In genomic region chr7:6851717-6852503, GRCm38 (mm10) we compare ENCODE assay signal across 9 mouse cellular contexts.
A peak's percentile ranks its signal among the peaks of the same experiment; 100 is the strongest.
DNase-seq lines count a peak whose midpoint lies in the region; ATAC-seq and TF ChIP-seq lines count a peak whose summit lies in the region.
"Had no signal": no experiment of that assay in that cellular context is flagged by ENCODE, and none has a peak within 500 bp of the region (broad histone marks: within the 10 kb centered on the region; RNA-seq: fewer than 3 reads in every experiment).

No protein-coding gene starts in this region.

- no peak overlapping the region for H3K27ac ChIP-seq in embryonic facial prominence, embryonic 12.5 days
- H3K27ac ChIP-seq in kidney, postnatal 0 days = no peak overlapping the region
- no peak overlapping the region for H3K27ac ChIP-seq in neural tube, embryonic 14.5 days (ENCODE audit: low read depth, low read length)
- no peak overlapping the region for H3K27ac ChIP-seq in thymus, adult 2 months (ENCODE audit: control insufficient read depth, insufficient read depth, low read length)

- H3K4me3 ChIP-seq in embryonic facial prominence, embryonic 12.5 days = no peak overlapping the region
- H3K4me3 ChIP-seq in kidney, postnatal 0 days (replicated peaks; ENCODE audit: low read depth, low read length) = no peak overlapping the region
- H3K4me3 ChIP-seq in neural tube, embryonic 14.5 days (ENCODE audit: low read depth, low read length) = no peak overlapping the region
- no peak overlapping the region for H3K4me3 ChIP-seq in thymus, adult 2 months (ENCODE audit: control insufficient read depth, insufficient read depth, low read length)

- DNase-seq in left cerebral cortex, postnatal 4 days = peak; percentile 12
- no peak for DNase-seq in left cerebral cortex, postnatal 36 days (ENCODE audit: low spot score in 2 of 2)
- peak; percentile 85 for DNase-seq in kidney, postnatal 0 days (ENCODE audit: low spot score)
- DNase-seq in thymus, adult 2 months = no peak
- DNase-seq in adrenal gland, postnatal 4 days (ENCODE audit: low spot score in 2 of 2) = no peak
- DNase-seq: thymus, postnatal 36 days had no signal

- no peaks in the 10 kb centered on the region for H3K9me3 ChIP-seq in embryonic facial prominence, embryonic 12.5 days
- H3K9me3 ChIP-seq in kidney, postnatal 0 days (replicated peaks; ENCODE audit: low read length) = no peaks in the 10 kb centered on the region
- no peaks in the 10 kb centered on the region for H3K9me3 ChIP-seq in neural tube, embryonic 14.5 days (ENCODE audit: control insufficient read depth, low read length)

- no peaks in the 10 kb centered on the region for H3K27me3 ChIP-seq in embryonic facial prominence, embryonic 12.5 days
- no peaks in the 10 kb centered on the region for H3K27me3 ChIP-seq in kidney, postnatal 0 days (ENCODE audit: insufficient read depth, low read length)
- no peaks in the 10 kb centered on the region for H3K27me3 ChIP-seq in neural tube, embryonic 14.5 days (ENCODE audit: control insufficient read depth, insufficient read depth, low read length)
- no peaks in the 10 kb centered on the region for H3K27me3 ChIP-seq in thymus, adult 2 months (ENCODE audit: control insufficient read depth, insufficient read depth, low read length)

- H3K4me2 ChIP-seq in embryonic facial prominence, embryonic 12.5 days (replicated peaks) = no peak overlapping the region
- no peak overlapping the region for H3K4me2 ChIP-seq in kidney, postnatal 0 days (ENCODE audit: low read length)
- no peak overlapping the region for H3K4me2 ChIP-seq in neural tube, embryonic 14.5 days (ENCODE audit: low read depth, low read length)

- H3K36me3 ChIP-seq in embryonic facial prominence, embryonic 12.5 days = no peaks in the 10 kb centered on the region
- no peaks in the 10 kb centered on the region for H3K36me3 ChIP-seq in kidney, postnatal 0 days (ENCODE audit: insufficient read depth, low read length)
- no peaks in the 10 kb centered on the region for H3K36me3 ChIP-seq in neural tube, embryonic 14.5 days (ENCODE audit: control insufficient read depth, insufficient read depth, low read length)
- no peaks in the 10 kb centered on the region for H3K36me3 ChIP-seq in thymus, adult 2 months (ENCODE audit: control insufficient read depth, insufficient read depth, low read length)

- H3K4me1 ChIP-seq in embryonic facial prominence, embryonic 12.5 days = peaks cover 9% of the 10 kb centered on the region
- H3K4me1 ChIP-seq in kidney, postnatal 0 days (replicated peaks; ENCODE audit: insufficient read depth, low read length) = no peaks in the 10 kb centered on the region; the same call in 1 of the 2 replicates
- peaks cover 5% of the 10 kb centered on the region; the same call in 1 of the 2 replicates for H3K4me1 ChIP-seq in neural tube, embryonic 14.5 days (ENCODE audit: control insufficient read depth, insufficient read depth, low read length)
- no peaks in the 10 kb centered on the region for H3K4me1 ChIP-seq in thymus, adult 2 months (replicated peaks; ENCODE audit: control insufficient read depth, insufficient read depth, low read length)

- intact Hi-C loops in left cerebral cortex, postnatal 4 days (cut with DNase I) = no loop called here
- intact Hi-C loops in left cerebral cortex, postnatal 36 days (cut with DNase I) = no loop called here

- no peak for TF ChIP-seq POLR2A in thymus, adult 2 months (IDR thresholded peaks at IDR 0.05; ENCODE audit: control insufficient read depth, extremely low read depth, insufficient read depth, low read length, poor library complexity)

- ATAC-seq in embryonic facial prominence, embryonic 12.5 days (ENCODE audit: insufficient number of reproducible peaks, insufficient read depth, low FRiP score, low TSS enrichment) = peak; percentile 69; the same call in 1 of the 2 replicates
- ATAC-seq in kidney, postnatal 0 days (replicated peaks; ENCODE audit: low FRiP score, low read depth) = peak; percentile 73
- ATAC-seq in neural tube, embryonic 14.5 days (ENCODE audit: low read depth) = peak; percentile 90; the same call in 1 of the 2 replicates
- no peak for ATAC-seq in megakaryocyte, adult 5-6 weeks (ENCODE audit: poor library complexity, severe bottlenecking)

- no peak overlapping the region for H3K9ac ChIP-seq in embryonic facial prominence, embryonic 12.5 days
- no peak overlapping the region for H3K9ac ChIP-seq in kidney, postnatal 0 days (ENCODE audit: low read depth, low read length)
- no peak overlapping the region for H3K9ac ChIP-seq in neural tube, embryonic 14.5 days (replicated peaks; ENCODE audit: low read depth, low read length)

- 38% methylated on average over 5 of the region's 5 CpGs for WGBS in embryonic facial prominence, embryonic 12.5 days
- WGBS in kidney, postnatal 0 days = 26% methylated on average over 5 of the region's 5 CpGs
- WGBS in neural tube, embryonic 14.5 days = 25% methylated on average over 5 of the region's 5 CpGs
- 42% methylated on average over 5 of the region's 5 CpGs for WGBS in thymus, adult 2 months

- TF ChIP-seq CTCF in kidney, postnatal 0 days (IDR thresholded peaks at IDR 0.05; ENCODE audit: low read depth) = no peak
- no peak for TF ChIP-seq CTCF in thymus, adult 2 months (IDR thresholded peaks at IDR 0.05; ENCODE audit: borderline replicate concordance, control insufficient read depth, extremely low read depth, insufficient read depth, low read length, poor library complexity)

Comparison
In these comparisons a context has a peak if more than half of its experiments do, and no peak if none do; other contexts are left out.
1. DNase-seq: peak in left cerebral cortex, postnatal 4 days (single experiment) and kidney, postnatal 0 days (single experiment); none in left cerebral cortex, postnatal 36 days (0 of 2), thymus, adult 2 months (single experiment) and adrenal gland, postnatal 4 days (0 of 2).